Mouse (Mus musculus) limb, embryonic 13.5 days (tissue): ENCODE results near the gene Lrriq1. TPM values are rescaled to one million over a fixed set of nuclear protein-coding genes. Genes with fewer than 3 reads are reported as not detected.

Experiments used
- ATAC-seq: fragments of 200-750 bp; cut with Nextera tagmentation; 2 replicates; pipeline ENCODE4 v1.8.0; 2017; ENCODE audit warnings: low read depth, moderate number of reproducible peaks, moderate TSS enrichment; ENCODE audit not compliant: low FRiP score
- H3K27ac ChIP-seq: fragments of 300-500 bp; sonication (generic); 2 replicates; pipeline ENCODE4 v1.5.1; 2015; ENCODE audit warnings: inconsistent platforms, mild to moderate bottlenecking, moderate library complexity
- H3K27me3 ChIP-seq: fragments of 300-500 bp; sonication (generic); 2 replicates; pipeline ENCODE4 v1.6.1; 2015; ENCODE audit warnings: mild to moderate bottlenecking, inconsistent platforms
- H3K36me3 ChIP-seq: fragments of 300-500 bp; sonication (generic); 2 replicates; pipeline ENCODE4 v1.6.1; 2015; ENCODE audit warnings: inconsistent platforms, mild to moderate bottlenecking, moderate library complexity
- H3K4me1 ChIP-seq: fragments of 300-500 bp; sonication (generic); 2 replicates; pipeline ENCODE4 v1.6.1; 2015; ENCODE audit warnings: inconsistent platforms
- H3K4me2 ChIP-seq: fragments of 300-500 bp; sonication (generic); replicated peaks from 2 replicates; pipeline ENCODE4 v1.6.1; 2015; ENCODE audit warnings: inconsistent platforms, mild to moderate bottlenecking, moderate library complexity
- H3K4me3 ChIP-seq: fragments of 300-500 bp; sonication (generic); 2 replicates; pipeline ENCODE4 v1.5.1; 2015; ENCODE audit warnings: moderate library complexity, mild to moderate bottlenecking, inconsistent platforms
- H3K9ac ChIP-seq: fragments of 300-500 bp; sonication (generic); 2 replicates; pipeline ENCODE4 v1.6.1; 2015; ENCODE audit warnings: mild to moderate bottlenecking, inconsistent platforms
- H3K9me3 ChIP-seq: fragments of 300-500 bp; sonication (generic); 2 replicates; pipeline ENCODE4 v1.6.1; 2016; ENCODE audit warnings: inconsistent platforms
- WGBS: fragments of 180-500 bp; shearing (Covaris S2); methylation state at CpG from one replicate; pipeline ENCODE4 v1.1.7; 2015; 5-methylcytosine and 5-hydroxymethylcytosine counted together
- polyA plus RNA-seq: library from polyadenylated mRNA; unstranded; fragments of >200 nt; fragmentation: Nextera tagmentation; extraction: Ambion mirVana; gene quantifications from 2 replicates; pipeline ENCODE4 v1.2.1, GENCODE M21; 2015

Lrriq1 gene
- polyA plus RNA-seq, 1 experiment from 2014 or later = 0.22 TPM

DNA sequence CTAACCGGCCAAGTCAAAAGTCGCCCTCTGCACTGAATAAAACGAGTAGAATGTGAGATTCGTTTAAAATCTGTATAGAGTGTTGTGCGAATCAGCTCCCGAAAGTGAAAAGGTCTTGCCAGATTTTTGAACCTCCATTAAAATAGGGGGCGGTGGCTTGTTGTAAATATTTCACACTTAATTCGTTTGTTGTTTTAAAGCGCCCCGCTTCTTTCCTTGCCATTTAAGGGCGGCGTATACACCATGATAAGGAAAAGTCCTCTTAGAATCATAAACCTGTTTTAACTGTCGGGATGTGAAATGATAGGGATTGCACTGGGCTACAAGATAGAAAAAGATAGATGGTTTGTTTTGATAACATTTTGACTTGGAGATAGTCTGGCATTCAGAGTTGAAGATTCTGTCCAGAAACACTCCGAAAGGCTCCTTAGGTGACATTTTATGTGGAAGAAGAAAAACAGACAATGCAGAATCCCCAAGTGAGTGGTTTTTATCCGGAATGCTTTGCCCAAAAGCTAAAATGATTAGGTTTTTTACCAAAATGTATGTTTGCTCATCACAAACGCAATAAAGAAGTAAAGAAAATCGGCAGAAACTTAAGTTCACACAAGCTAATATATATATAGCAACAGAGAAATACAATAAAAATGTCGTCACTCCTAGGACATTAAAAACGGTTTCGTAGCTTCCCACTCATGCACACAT, 208.7 kb downstream of the Lrriq1 start:
- H3K27me3 ChIP-seq = peaks cover 62% of the 10 kb centered on the region
- WGBS = 1% methylated on average over 20 of the region's 20 CpGs
- peak overlapping the region; percentile 48 for H3K4me3 ChIP-seq
- H3K4me2 ChIP-seq = peak overlapping the region; percentile 67
- H3K9me3 ChIP-seq = no peaks in the 10 kb centered on the region
- no peak overlapping the region for H3K27ac ChIP-seq
- H3K4me1 ChIP-seq = peaks cover 19% of the 10 kb centered on the region
- no peak overlapping the region for H3K9ac ChIP-seq
- no peak for ATAC-seq
- H3K36me3 ChIP-seq = no peaks in the 10 kb centered on the region

DNA sequence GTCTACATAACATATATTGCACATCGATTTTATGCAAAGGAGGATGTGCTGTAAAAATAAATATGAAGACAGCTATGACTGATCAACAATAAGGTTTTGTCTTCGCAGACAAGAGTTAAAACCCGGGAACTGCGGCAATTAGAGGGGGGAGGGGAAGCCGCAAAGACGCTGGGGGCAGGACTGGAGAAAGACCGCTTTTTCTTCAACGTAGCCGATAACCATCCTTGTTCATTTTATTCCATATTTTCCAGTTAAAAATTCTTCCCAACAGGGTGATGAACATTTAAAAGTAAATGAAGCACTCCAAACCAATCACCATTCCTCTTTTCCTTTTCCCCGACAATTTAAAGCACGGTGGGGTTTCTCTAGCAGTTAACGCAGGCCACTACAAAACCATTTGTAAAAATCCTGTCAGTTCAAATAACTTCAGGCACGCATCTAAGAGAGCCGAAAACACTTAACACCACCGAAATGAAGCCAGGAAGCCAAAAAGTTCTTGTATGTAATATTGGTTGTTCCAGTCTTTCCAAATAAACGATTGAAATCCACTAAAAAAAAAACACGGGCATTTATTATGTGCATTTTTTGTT, 209.4 kb downstream of the Lrriq1 start:
- Histone ChIP-seq H3K27ac (no peak overlapping the region), H3K4me1 (peaks cover 19% of the 10 kb centered on the region), H3K9ac (no peak overlapping the region), H3K36me3 (no peaks in the 10 kb centered on the region), H3K4me2 (peak overlapping the region; percentile 16; the same call in 1 of the 2 replicates), H3K4me3 (peak overlapping the region; percentile 7), H3K27me3 (peaks cover 55% of the 10 kb centered on the region), H3K9me3 (no peaks in the 10 kb centered on the region)
- ATAC-seq = no peak
- under 1% methylated on average over 17 of the region's 17 CpGs for WGBS

DNA sequence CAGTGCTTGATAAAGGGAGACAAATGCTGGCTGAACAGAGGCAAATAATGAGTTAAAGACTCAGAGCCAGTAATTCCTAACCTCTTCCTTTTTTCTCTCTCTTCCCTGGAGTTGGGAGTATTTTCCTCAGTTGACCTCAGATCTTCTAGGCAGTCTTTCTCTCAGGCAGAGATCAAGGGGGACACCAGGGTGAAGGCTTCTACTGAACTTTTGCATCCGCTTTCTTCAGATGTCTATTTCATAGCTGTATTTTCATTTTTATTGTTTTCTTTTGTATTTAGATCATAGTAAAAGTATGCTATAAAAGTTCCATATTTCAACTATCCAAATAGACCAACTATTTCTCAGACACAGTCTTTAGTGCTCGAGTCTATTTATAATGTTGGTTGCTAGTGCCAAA, 233.6 kb downstream of the Lrriq1 start:
- Histone ChIP-seq H3K4me3 (no peak overlapping the region), H3K36me3 (no peaks in the 10 kb centered on the region), H3K9ac (no peak overlapping the region), H3K9me3 (no peaks in the 10 kb centered on the region), H3K27ac (no peak overlapping the region), H3K27me3 (0 out of 2 replicates have a peak, but pooled peaks cover 6% of the 10 kb centered on the region), H3K4me1 (no peaks in the 10 kb centered on the region), H3K4me2 (no peak overlapping the region)
- ATAC-seq = no peak
- WGBS = 76% methylated on average over 2 of the region's 2 CpGs

DNA sequence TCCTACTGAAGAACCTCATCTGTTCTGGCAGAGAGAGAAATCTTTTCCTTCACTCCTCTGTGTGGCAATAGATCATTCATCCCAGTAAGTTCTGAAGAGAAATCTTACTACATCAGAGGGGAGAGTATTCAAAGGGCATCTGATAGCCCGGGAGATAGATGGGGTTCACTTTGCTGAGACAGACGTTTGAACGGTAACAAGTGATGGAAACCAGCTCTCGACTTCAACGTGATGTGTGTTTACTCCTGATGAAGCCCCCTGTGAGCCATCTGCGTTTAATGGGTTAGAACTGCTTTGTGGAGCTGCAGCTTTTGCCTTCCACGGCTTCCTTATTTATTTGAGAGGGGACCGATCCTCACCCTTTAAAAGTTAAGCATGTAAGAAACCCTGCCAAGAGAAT, 235.2 kb downstream of the Lrriq1 start:
- no peaks in the 10 kb centered on the region for H3K36me3 ChIP-seq
- 0 out of 2 replicates have a peak, but pooled peaks have one; percentile 24 for ATAC-seq
- no peak overlapping the region for H3K4me3 ChIP-seq
- no peak overlapping the region for H3K9ac ChIP-seq
- no peaks in the 10 kb centered on the region for H3K4me1 ChIP-seq
- H3K27me3 ChIP-seq = 0 out of 2 replicates have a peak, but pooled peaks cover 6% of the 10 kb centered on the region
- no peaks in the 10 kb centered on the region for H3K9me3 ChIP-seq
- H3K4me2 ChIP-seq = peak overlapping the region; percentile 51
- no peak overlapping the region for H3K27ac ChIP-seq
- WGBS = 13% methylated on average over 8 of the region's 8 CpGs

DNA sequence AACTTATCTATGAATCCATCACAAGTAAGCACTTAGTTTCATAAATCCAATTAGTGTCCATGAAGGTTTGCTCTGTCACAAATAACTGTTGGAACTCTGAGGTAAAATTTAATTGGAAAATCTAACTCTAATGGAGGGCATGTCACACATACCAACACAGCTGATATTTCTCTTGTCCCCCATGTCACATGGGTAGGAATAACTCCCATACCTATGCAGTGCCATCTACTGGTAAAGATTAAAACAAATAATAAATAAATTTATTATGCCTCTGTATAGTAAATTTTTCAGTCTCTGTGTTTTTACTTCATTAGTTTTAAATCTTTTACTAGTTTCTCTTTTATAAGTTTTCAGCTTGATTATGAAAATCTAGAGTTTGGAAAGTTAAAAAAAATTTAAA, 236.5 kb downstream of the Lrriq1 start:
- Histone ChIP-seq H3K27me3 (0 out of 2 replicates have a peak, but pooled peaks cover 6% of the 10 kb centered on the region), H3K9ac (no peak overlapping the region), H3K4me1 (no peaks in the 10 kb centered on the region), H3K4me2 (no peak overlapping the region), H3K27ac (no peak overlapping the region), H3K9me3 (no peaks in the 10 kb centered on the region), H3K4me3 (no peak overlapping the region), H3K36me3 (no peaks in the 10 kb centered on the region)
- ATAC-seq = no peak

Other genes with a start within 250 kb of the Lrriq1 start
- gene Alx1, start 206.1 kb downstream of the Lrriq1 start, polyA plus RNA-seq = 4.4 and 4.8 TPM in 2 replicates
- 2.0 and 2.8 TPM in 2 replicates for gene Slc6a15, start 131.5 kb upstream of the Lrriq1 start, polyA plus RNA-seq